Mouse (Mus musculus): ENCODE data around the gene Aldh9a1. TPM values are rescaled to one million over a fixed set of nuclear protein-coding genes. Genes with fewer than 3 reads are reported as not detected.
A peak's percentile ranks its signal among the peaks of the same experiment; 100 is the strongest.

Aldh9a1 gene
- total and polyA plus RNA-seq, 3 experiments, result 18.4 to 31.5 (median 20.4) TPM

- Histone ChIP-seq H3K4me3 (no peak overlapping the region), H3K36me3 (ENCODE audit: control insufficient read depth, insufficient read depth, low read length) (no peaks in the 10 kb centered on the region), H3K4me1 (ENCODE audit: control insufficient read depth, insufficient read depth, low read length) (peaks cover 2% of the 10 kb centered on the region; the same call in 1 of the 2 replicates), H3K79me2 (replicated peaks; ENCODE audit: control insufficient read depth, insufficient read depth, low read length) (no peaks in the 10 kb centered on the region), H3K27me3 (ENCODE audit: control insufficient read depth, insufficient read depth, low read length) (no peaks in the 10 kb centered on the region), H3K27ac (no peak overlapping the region), H3K9ac (ENCODE audit: low read depth, low read length) (no peak overlapping the region)
- no peak for DNase-seq
- WGBS, result 69% methylated on average over 3 of the region's 3 CpGs
- intact Hi-C loops (cut with DNase I), result loop anchor here (2.0 to 10.0 kb wide), 2 partner anchors 24 to 542 kb away; no protein-coding TSS in a partner anchor
- no peak for TF ChIP-seq EP300 (IDR thresholded peaks at IDR 0.05; ENCODE audit: insufficient read depth, low read depth, low read length)
- TF ChIP-seq POLR2A (IDR thresholded peaks at IDR 0.05; ENCODE audit: insufficient read depth, low read depth, low read length), result no peak
- no peak for TF ChIP-seq CTCF (IDR thresholded peaks at IDR 0.05)
These were observed 13.4 kb upstream of the Aldh9a1 start for GRCm38 (mm10) chr1:167336398-167336797.

GRCm38 (mm10) chr1:167337463-167338095 lies 12.2 kb upstream of the Aldh9a1 start:
- intact Hi-C loops (cut with DNase I), result loop anchor here (1.0 to 10.0 kb wide), 3 partner anchors 25 to 543 kb away; no protein-coding TSS in a partner anchor
- TF ChIP-seq EP300 (IDR thresholded peaks at IDR 0.05; ENCODE audit: insufficient read depth, low read depth, low read length) (peak; percentile 80; the same call in 1 of the 2 replicates), CTCF (IDR thresholded peaks at IDR 0.05) (no peak; the same call in 1 of the 2 replicates), POLR2A (IDR thresholded peaks at IDR 0.05; ENCODE audit: insufficient read depth, low read depth, low read length) (no peak)

GRCm38 (mm10) chr1:167339177-167339781 lies 10.5 kb upstream of the Aldh9a1 start:
- H3K27me3 ChIP-seq (ENCODE audit: control insufficient read depth, insufficient read depth, low read length), result no peaks in the 10 kb centered on the region
- no peak for DNase-seq
- no peak overlapping the region for H3K9ac ChIP-seq (ENCODE audit: low read depth, low read length)
- no peaks in the 10 kb centered on the region for H3K79me2 ChIP-seq (replicated peaks; ENCODE audit: control insufficient read depth, insufficient read depth, low read length)
- intact Hi-C loops (cut with DNase I), result loop anchor here (10.0 kb wide), 1 partner anchor 544 kb away; no protein-coding TSS in a partner anchor
- TF ChIP-seq CTCF (IDR thresholded peaks at IDR 0.05), result no peak
- TF ChIP-seq EP300 (IDR thresholded peaks at IDR 0.05; ENCODE audit: insufficient read depth, low read depth, low read length), result no peak
- TF ChIP-seq POLR2A (IDR thresholded peaks at IDR 0.05; ENCODE audit: insufficient read depth, low read depth, low read length), result no peak
- 67% methylated on average over 9 of the region's 9 CpGs for WGBS
- no peaks in the 10 kb centered on the region for H3K36me3 ChIP-seq (ENCODE audit: control insufficient read depth, insufficient read depth, low read length)
- peaks cover 2% of the 10 kb centered on the region; the same call in 1 of the 2 replicates for H3K4me1 ChIP-seq (ENCODE audit: control insufficient read depth, insufficient read depth, low read length)
- H3K4me3 ChIP-seq, result no peak overlapping the region
- no peak overlapping the region for H3K27ac ChIP-seq

More at GRCm38 (mm10) chr1:167337463-167338095, 12.2 kb upstream of the Aldh9a1 start:
- Histone ChIP-seq H3K27ac (no peak overlapping the region), H3K79me2 (replicated peaks; ENCODE audit: control insufficient read depth, insufficient read depth, low read length) (no peaks in the 10 kb centered on the region), H3K36me3 (ENCODE audit: control insufficient read depth, insufficient read depth, low read length) (no peaks in the 10 kb centered on the region), H3K4me3 (no peak overlapping the region), H3K4me1 (ENCODE audit: control insufficient read depth, insufficient read depth, low read length) (peaks cover 2% of the 10 kb centered on the region; the same call in 1 of the 2 replicates), H3K9ac (ENCODE audit: low read depth, low read length) (no peak overlapping the region), H3K27me3 (ENCODE audit: control insufficient read depth, insufficient read depth, low read length) (no peaks in the 10 kb centered on the region)
- DNase-seq, result peak; percentile 78 to 83
- WGBS, result 10% methylated on average over 12 of the region's 12 CpGs

GRCm38 (mm10) chr1:167340111-167340787 lies 9.5 kb upstream of the Aldh9a1 start:
- intact Hi-C loops (cut with DNase I), result no loop called here
- 3% methylated on average over 47 of the region's 47 CpGs for WGBS
- Histone ChIP-seq H3K27me3 (ENCODE audit: control insufficient read depth, insufficient read depth, low read length) (no peaks in the 10 kb centered on the region), H3K9ac (ENCODE audit: low read depth, low read length) (peak overlapping the region; percentile 20), H3K27ac (no peak overlapping the region; the same call in 1 of the 2 replicates), H3K79me2 (replicated peaks; ENCODE audit: control insufficient read depth, insufficient read depth, low read length) (no peaks in the 10 kb centered on the region), H3K4me3 (peak overlapping the region; percentile 40), H3K4me1 (ENCODE audit: control insufficient read depth, insufficient read depth, low read length) (peaks cover 2% of the 10 kb centered on the region; the same call in 1 of the 2 replicates), H3K36me3 (ENCODE audit: control insufficient read depth, insufficient read depth, low read length) (no peaks in the 10 kb centered on the region)
- TF ChIP-seq EP300 (IDR thresholded peaks at IDR 0.05; ENCODE audit: insufficient read depth, low read depth, low read length) (no peak), POLR2A (IDR thresholded peaks at IDR 0.05; ENCODE audit: insufficient read depth, low read depth, low read length) (no peak), CTCF (IDR thresholded peaks at IDR 0.05) (no peak)
- DNase-seq, result peak in 1 of 2 experiments; percentile 29

- Histone ChIP-seq H3K4me3 (no peak overlapping the region), H3K36me3 (ENCODE audit: control insufficient read depth, insufficient read depth, low read length) (no peaks in the 10 kb centered on the region), H3K27ac (no peak overlapping the region), H3K27me3 (ENCODE audit: control insufficient read depth, insufficient read depth, low read length) (no peaks in the 10 kb centered on the region), H3K79me2 (replicated peaks; ENCODE audit: control insufficient read depth, insufficient read depth, low read length) (no peaks in the 10 kb centered on the region), H3K4me1 (ENCODE audit: control insufficient read depth, insufficient read depth, low read length) (peaks cover 2% of the 10 kb centered on the region; the same call in 1 of the 2 replicates), H3K9ac (ENCODE audit: low read depth, low read length) (no peak overlapping the region)
- TF ChIP-seq CTCF (IDR thresholded peaks at IDR 0.05) (no peak), POLR2A (IDR thresholded peaks at IDR 0.05; ENCODE audit: insufficient read depth, low read depth, low read length) (no peak), EP300 (IDR thresholded peaks at IDR 0.05; ENCODE audit: insufficient read depth, low read depth, low read length) (no peak)
- DNase-seq, result no peak
- intact Hi-C loops (cut with DNase I), result no loop called here
- 100% methylated on average over 3 of the region's 3 CpGs for WGBS
These were observed 8.8 kb upstream of the Aldh9a1 start for GRCm38 (mm10) chr1:167340910-167341528.
